Mouse (Mus musculus) heart, adult 18-20 months (tissue): ENCODE results near the gene Nuak1. TPM values are rescaled to one million over a fixed set of nuclear protein-coding genes. Genes with fewer than 3 reads are reported as not detected.

Experiments used
- DNase-seq, 2 experiments: peaks; one replicate each; pipeline ENCODE4 v3.0.0; 2021 to 2022; ENCODE audit warnings: mixed read lengths in 1 of 2
- total RNA-seq, 2 experiments: library from RNA; stranded (reverse); gene quantifications; 2 replicates each; pipeline ENCODE4 v1.2.3; 2021

Gene Nuak1
- total RNA-seq, 2 experiments from 2014 or later, result 27.9 to 32.2 TPM

GRCm38 (mm10) chr10:84447411-84447821 lies 7.0 kb upstream of the Nuak1 start:
- DNase-seq, result peak in 1 of 2 experiments; percentile 58

GRCm38 (mm10) chr10:84446661-84447060 lies 6.3 kb upstream of the Nuak1 start:
- no peak for DNase-seq

- DNase-seq, result no peak
Measured at GRCm38 (mm10) chr10:84444396-84444795, 4.0 kb upstream of the Nuak1 start.

- DNase-seq, result no peak
Measured at GRCm38 (mm10) chr10:84441846-84442245, 1.4 kb upstream of the Nuak1 start.

- no peak for DNase-seq
Measured at GRCm38 (mm10) chr10:84441434-84441785, 1.0 kb upstream of the Nuak1 start.

- DNase-seq, result no peak
Measured at GRCm38 (mm10) chr10:84440181-84440540, 236 bp downstream of the Nuak1 start.

- DNase-seq, result peak; percentile 54 to 69
Measured at GRCm38 (mm10) chr10:84439228-84439596, 1.2 kb downstream of the Nuak1 start.

GRCm38 (mm10) chr10:84438466-84439227 lies 1.8 kb downstream of the Nuak1 start:
- no peak for DNase-seq

GRCm38 (mm10) chr10:84438049-84438422 lies 2.4 kb downstream of the Nuak1 start:
- peak; percentile 96 to 99 for DNase-seq

- DNase-seq, result no peak
Measured at GRCm38 (mm10) chr10:84437166-84438048, 3.0 kb downstream of the Nuak1 start.

- no peak for DNase-seq
Measured at GRCm38 (mm10) chr10:84435930-84436329, 4.5 kb downstream of the Nuak1 start.

- DNase-seq, result no peak
Measured at GRCm38 (mm10) chr10:84433193-84433801, 7.1 kb downstream of the Nuak1 start.

GRCm38 (mm10) chr10:84424374-84424773 lies 16.0 kb downstream of the Nuak1 start:
- DNase-seq, result peak in 1 of 2 experiments; percentile 44

GRCm38 (mm10) chr10:84423903-84424302 lies 16.5 kb downstream of the Nuak1 start:
- DNase-seq, result no peak

GRCm38 (mm10) chr10:84420589-84420988 lies 19.8 kb downstream of the Nuak1 start:
- no peak for DNase-seq

GRCm38 (mm10) chr10:84418421-84418820 lies 22.0 kb downstream of the Nuak1 start:
- no peak for DNase-seq

GRCm38 (mm10) chr10:84416752-84417151 lies 23.6 kb downstream of the Nuak1 start:
- DNase-seq, result peak; percentile 50 to 72

- DNase-seq, result no peak
Measured at GRCm38 (mm10) chr10:84414981-84415700, 25.3 kb downstream of the Nuak1 start.

- no peak for DNase-seq
Measured at GRCm38 (mm10) chr10:84413310-84413709, 27.1 kb downstream of the Nuak1 start.

- peak; percentile 48 to 55 for DNase-seq
Measured at GRCm38 (mm10) chr10:84412326-84412962, 28.0 kb downstream of the Nuak1 start.
